Mouse (Mus musculus) heart, postnatal 0 days (tissue): ENCODE measurements at regions not wholly inside any gene's neighbourhood (a gene's known extent, or its start where the extent isn't known, plus 50 kb on each side); places are given as distances from the start of the nearest gene placed in this dataset.

ENCODE experiments used
- CTCF ChIP-seq: IDR thresholded peaks from 2 replicates; pipeline ENCODE4 v1.5.1; 2016; ENCODE audit warnings: antibody characterized with exemption, control low read depth, low read depth
- EP300 ChIP-seq: IDR thresholded peaks from 2 replicates; pipeline ENCODE4 v1.6.1; 2016; ENCODE audit warnings: antibody characterized with exemption, low read depth

DNA sequence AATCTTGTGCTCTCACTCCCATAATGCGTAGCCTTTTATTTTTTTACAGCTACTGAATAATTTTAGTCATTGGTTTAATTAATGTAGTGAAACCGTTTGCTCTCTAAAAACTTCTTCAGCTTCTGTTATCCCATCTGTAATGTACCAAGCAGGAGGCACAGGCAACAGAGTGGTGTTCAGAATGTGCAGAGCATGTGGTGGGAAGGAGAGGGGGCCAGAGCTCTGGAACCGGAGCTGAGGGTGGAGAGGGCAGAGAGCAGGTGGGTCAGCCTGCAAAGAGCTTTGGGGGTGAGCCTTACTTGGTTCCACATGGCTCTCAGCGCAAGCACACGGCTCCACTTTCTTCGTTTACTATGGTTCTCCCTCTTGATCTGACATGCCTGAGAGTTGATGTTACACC lies 739.6 kb upstream of the Arrdc4 start:
- TF ChIP-seq CTCF (no peak), EP300 (no peak)
